Mouse (Mus musculus) MEL (cell line): Measurements from ENCODE around the gene Unc13a. TPM values are rescaled to one million over a fixed set of nuclear protein-coding genes. Genes with fewer than 3 reads are reported as not detected.

Experiments used
- DNase-seq: peaks from one replicate; pipeline ENCODE4 v3.0.0; 2011; ENCODE audit warnings: low read depth, low spot score
- H3K27ac ChIP-seq: 2 replicates; pipeline ENCODE4 v1.5.1; 2012; ENCODE audit warnings: low read depth, mild to moderate bottlenecking, control low read depth, low read length, moderate library complexity; ENCODE audit not compliant: control insufficient read depth
- H3K27me3 ChIP-seq, 2 experiments: fragments of 150-350 bp in 1 of 2; sonication (generic) in 1 of 2; 2 replicates each; pipeline ENCODE4 v1.6.1; 2012; ENCODE audit warnings: low read length in 2 of 2, mild to moderate bottlenecking in 2 of 2, improper control_type of control experiment in 1 of 2, moderate library complexity in 1 of 2; ENCODE audit not compliant: insufficient read depth in 2 of 2, control insufficient read depth in 1 of 2
- H3K36me3 ChIP-seq, 2 experiments: 2 replicates each; pipeline ENCODE4 v1.6.1; 2012 to 2014; ENCODE audit warnings: low read length in 2 of 2, improper control_type of control experiment in 1 of 2, inconsistent platforms in 1 of 2, mild to moderate bottlenecking in 1 of 2; ENCODE audit not compliant: insufficient read depth in 2 of 2, control insufficient read depth in 1 of 2
- H3K4me1 ChIP-seq, 2 experiments: fragments of 150-350 bp in 1 of 2; sonication (generic) in 1 of 2; 2 replicates each; pipeline ENCODE4 v1.6.1; 2012; ENCODE audit warnings: low read length in 2 of 2, improper control_type of control experiment in 1 of 2, mild to moderate bottlenecking in 1 of 2; ENCODE audit not compliant: insufficient read depth in 2 of 2, control insufficient read depth in 1 of 2
- H3K4me3 ChIP-seq, 2 experiments: fragments of 150-350 bp in 1 of 2; sonication (generic) in 1 of 2; 2 replicates each; pipeline ENCODE4 v1.5.1; 2012; ENCODE audit warnings: low read depth in 2 of 2, low read length in 2 of 2, mild to moderate bottlenecking in 2 of 2, moderate library complexity in 2 of 2, control low read depth in 1 of 2, improper control_type of control experiment in 1 of 2; ENCODE audit not compliant: control insufficient read depth in 1 of 2, insufficient read depth in 1 of 2
- H3K79me2 ChIP-seq: 2 replicates; pipeline ENCODE4 v1.6.1; 2012; ENCODE audit warnings: mild to moderate bottlenecking, low read length, moderate library complexity; ENCODE audit not compliant: control insufficient read depth, poor library complexity, insufficient read depth
- H3K9ac ChIP-seq: 2 replicates; pipeline ENCODE4 v1.6.1; 2012; ENCODE audit warnings: low read depth, mild to moderate bottlenecking, control low read depth, low read length, moderate library complexity; ENCODE audit not compliant: control insufficient read depth, poor library complexity, severe bottlenecking
- H3K9me3 ChIP-seq: fragments of 150-350 bp; sonication (generic); replicated peaks from 2 replicates; pipeline ENCODE4 v1.6.1; 2012; ENCODE audit warnings: mild to moderate bottlenecking, low read length, improper control_type of control experiment, moderate library complexity; ENCODE audit not compliant: insufficient read depth
- CHD1 ChIP-seq: IDR thresholded peaks from 2 replicates; pipeline ENCODE4 v1.6.1; 2012; ENCODE audit warnings: low read depth, mild to moderate bottlenecking, inconsistent platforms, low read length, improper control_type of control experiment
- ELF1 ChIP-seq: IDR thresholded peaks from 2 replicates; pipeline ENCODE4 v1.6.1; 2014; ENCODE audit warnings: low read depth, mild to moderate bottlenecking, inconsistent platforms, low read length, improper control_type of control experiment, moderate library complexity
- EP300 ChIP-seq, 2 experiments: IDR thresholded peaks; 2 replicates each; pipeline ENCODE4 v1.6.1; 2011; ENCODE audit warnings: improper control_type of control experiment in 2 of 2, low read length in 2 of 2, low read depth in 1 of 2, mild to moderate bottlenecking in 1 of 2
- ETS1 ChIP-seq: IDR thresholded peaks from 2 replicates; pipeline ENCODE4 v1.6.1; 2012; ENCODE audit warnings: low read depth, mild to moderate bottlenecking, inconsistent platforms, low read length, improper control_type of control experiment, moderate library complexity
- GABPA ChIP-seq: IDR thresholded peaks from 2 replicates; pipeline ENCODE4 v1.6.1; 2012; ENCODE audit warnings: low read depth, mild to moderate bottlenecking, inconsistent platforms, low read length, improper control_type of control experiment, moderate library complexity
- GATA1 ChIP-seq: IDR thresholded peaks from 2 replicates; pipeline ENCODE4 v1.6.1; 2011; ENCODE audit warnings: low read depth, low read length, improper control_type of control experiment
- HCFC1 ChIP-seq: IDR thresholded peaks from 2 replicates; pipeline ENCODE4 v1.6.1; 2012; ENCODE audit warnings: low read depth, mild to moderate bottlenecking, inconsistent platforms, low read length, improper control_type of control experiment, moderate library complexity
- KAT2A ChIP-seq: conservative IDR thresholded peaks from 2 replicates; pipeline ENCODE4 v1.6.1; 2012; ENCODE audit warnings: low read depth, low read length, improper control_type of control experiment, inconsistent platforms
- MAX ChIP-seq: IDR thresholded peaks from 2 replicates; pipeline ENCODE4 v1.6.1; 2011; ENCODE audit warnings: low read length, improper control_type of control experiment
- MAZ ChIP-seq: IDR thresholded peaks from 2 replicates; pipeline ENCODE4 v1.6.1; 2012; ENCODE audit warnings: low read depth, mild to moderate bottlenecking, inconsistent platforms, low read length, improper control_type of control experiment
- MEF2A ChIP-seq: IDR thresholded peaks from 2 replicates; pipeline ENCODE4 v1.6.1; 2014; ENCODE audit warnings: low read depth, mild to moderate bottlenecking, inconsistent platforms, low read length, improper control_type of control experiment; ENCODE audit not compliant: poor library complexity, insufficient replicate concordance, severe bottlenecking; ENCODE audit errors: extremely low read depth
- MXI1 ChIP-seq: IDR thresholded peaks from 2 replicates; pipeline ENCODE4 v1.6.1; 2011; ENCODE audit warnings: mild to moderate bottlenecking, low read depth, low read length, improper control_type of control experiment
- MYC ChIP-seq: IDR thresholded peaks from 2 replicates; pipeline ENCODE4 v1.6.1; 2011; ENCODE audit warnings: low read depth, mild to moderate bottlenecking, low read length, improper control_type of control experiment, moderate library complexity
- NRF1 ChIP-seq: IDR thresholded peaks from 2 replicates; pipeline ENCODE4 v1.6.1; 2014; ENCODE audit warnings: low read depth, mild to moderate bottlenecking, inconsistent platforms, low read length, improper control_type of control experiment, moderate library complexity; ENCODE audit not compliant: poor library complexity, insufficient read depth, severe bottlenecking
- POLR2A ChIP-seq, 2 experiments: IDR thresholded peaks; 2 replicates each; pipeline ENCODE4 v1.6.1; 2011 to 2012; ENCODE audit warnings: low read length in 2 of 2, mild to moderate bottlenecking in 2 of 2, control low read depth in 1 of 2, improper control_type of control experiment in 1 of 2, low read depth in 1 of 2, moderate library complexity in 1 of 2; ENCODE audit not compliant: control insufficient read depth in 1 of 2, insufficient read depth in 1 of 2, poor library complexity in 1 of 2
- POLR2AphosphoS2 ChIP-seq: IDR thresholded peaks from 2 replicates; pipeline ENCODE4 v1.6.1; 2011; ENCODE audit warnings: low read length, improper control_type of control experiment
- POLR2AphosphoS5 ChIP-seq: IDR thresholded peaks from 2 replicates; pipeline ENCODE4 v1.6.1; 2012; ENCODE audit warnings: low read depth, borderline replicate concordance, mild to moderate bottlenecking, inconsistent platforms, low read length, moderate library complexity, mixed read lengths
- RAD21 ChIP-seq: IDR thresholded peaks from 2 replicates; pipeline ENCODE4 v1.6.1; 2011; ENCODE audit warnings: mild to moderate bottlenecking, low read depth, low read length, improper control_type of control experiment
- SIN3A ChIP-seq: IDR thresholded peaks from 2 replicates; pipeline ENCODE4 v1.6.1; 2012; ENCODE audit warnings: low read length, improper control_type of control experiment, inconsistent platforms
- SMC3 ChIP-seq: IDR thresholded peaks from 2 replicates; pipeline ENCODE4 v1.6.1; 2011; ENCODE audit warnings: low read depth, low read length, improper control_type of control experiment
- TAL1 ChIP-seq: IDR thresholded peaks from 2 replicates; pipeline ENCODE4 v1.6.1; 2012; ENCODE audit warnings: mild to moderate bottlenecking, inconsistent platforms, low read length, moderate library complexity, mixed read lengths
- TBP ChIP-seq: IDR thresholded peaks from 2 replicates; pipeline ENCODE4 v1.8.0; 2011; ENCODE audit warnings: low read depth, low read length, improper control_type of control experiment
- TCF12 ChIP-seq: IDR thresholded peaks from 2 replicates; pipeline ENCODE4 v1.6.1; 2014; ENCODE audit warnings: low read depth, mild to moderate bottlenecking, inconsistent platforms, low read length, improper control_type of control experiment, moderate library complexity
- UBTF ChIP-seq: IDR thresholded peaks from 2 replicates; pipeline ENCODE4 v1.6.1; 2012; ENCODE audit warnings: low read depth, mild to moderate bottlenecking, inconsistent platforms, low read length, improper control_type of control experiment, moderate library complexity, borderline replicate concordance; ENCODE audit not compliant: insufficient read depth
- USF1 ChIP-seq: IDR thresholded peaks from 2 replicates; pipeline ENCODE4 v1.6.1; 2014; ENCODE audit warnings: low read depth, mild to moderate bottlenecking, inconsistent platforms, low read length, improper control_type of control experiment, moderate library complexity
- ZC3H11A ChIP-seq: IDR thresholded peaks from 2 replicates; pipeline ENCODE4 v1.6.1; 2012; ENCODE audit warnings: low read depth, mild to moderate bottlenecking, inconsistent platforms, low read length, improper control_type of control experiment
- ZKSCAN1 ChIP-seq: IDR thresholded peaks from 2 replicates; pipeline ENCODE4 v1.6.1; 2012; ENCODE audit warnings: low read depth, mild to moderate bottlenecking, inconsistent platforms, low read length, improper control_type of control experiment, moderate library complexity
- ZMIZ1 ChIP-seq: IDR thresholded peaks from 2 replicates; pipeline ENCODE4 v1.6.1; 2012; ENCODE audit warnings: low read depth, mild to moderate bottlenecking, inconsistent platforms, low read length, improper control_type of control experiment, moderate library complexity
- ZNF384 ChIP-seq: IDR thresholded peaks from 2 replicates; pipeline ENCODE4 v1.6.1; 2012; ENCODE audit warnings: low read depth, mild to moderate bottlenecking, inconsistent platforms, low read length, improper control_type of control experiment
- polyA plus RNA-seq, 2 experiments: library from polyadenylated mRNA; stranded (reverse) in 1 of 2; unstranded in 1 of 2; fragments of >175 nt in 1 of 2; fragments of >200 nt in 1 of 2; gene quantifications; 2 replicates each; pipeline versions ENCODE4 v1.2.1 to v1.2.4; 2012; ENCODE audit warnings: low replicate concordance in 2 of 2, low read depth in 1 of 2; ENCODE audit not compliant: insufficient read length in 2 of 2, insufficient read depth in 1 of 2, missing spikeins in 1 of 2
- total RNA-seq: library from RNA; depleted of rRNA; stranded (reverse); fragments of 300-350 nt; gene quantifications from 2 replicates; pipeline ENCODE4 v1.2.3, GENCODE M21; 2012

Unc13a gene
- total and polyA plus RNA-seq, 3 experiments = 0.81 to 3.6 TPM; not detected in 1

GRCm38 (mm10) chr8:71676020-71676741, 4.6 kb upstream of the Unc13a start, which contains the start of gene Jak3 (continued):
- TF ChIP-seq USF1 (peak; percentile 29; the same call in 1 of the 2 replicates), GATA1 (no peak), ZMIZ1 (peak; percentile 55; the same call in 1 of the 2 replicates), MAX (0 out of 2 replicates have a peak, but pooled peaks have one; percentile 40), SIN3A (peak; percentile 68), MYC (no peak), TCF12 (peak; percentile 37; the same call in 1 of the 2 replicates), TAL1 (no peak), POLR2AphosphoS2 (0 out of 2 replicates have a peak, but pooled peaks have one; percentile 32), MXI1 (no peak), ETS1 (no peak), CHD1 (no peak), UBTF (no peak), SMC3 (no peak), MEF2A (no peak), KAT2A (no peak), ELF1 (0 out of 2 replicates have a peak, but pooled peaks have one; percentile 9), GABPA (no peak), MAZ (0 out of 2 replicates have a peak, but pooled peaks have one; percentile 71), ZC3H11A (no peak), RAD21 (no peak), HCFC1 (peak; percentile 50; the same call in 1 of the 2 replicates), POLR2AphosphoS5 (no peak)

DNA sequence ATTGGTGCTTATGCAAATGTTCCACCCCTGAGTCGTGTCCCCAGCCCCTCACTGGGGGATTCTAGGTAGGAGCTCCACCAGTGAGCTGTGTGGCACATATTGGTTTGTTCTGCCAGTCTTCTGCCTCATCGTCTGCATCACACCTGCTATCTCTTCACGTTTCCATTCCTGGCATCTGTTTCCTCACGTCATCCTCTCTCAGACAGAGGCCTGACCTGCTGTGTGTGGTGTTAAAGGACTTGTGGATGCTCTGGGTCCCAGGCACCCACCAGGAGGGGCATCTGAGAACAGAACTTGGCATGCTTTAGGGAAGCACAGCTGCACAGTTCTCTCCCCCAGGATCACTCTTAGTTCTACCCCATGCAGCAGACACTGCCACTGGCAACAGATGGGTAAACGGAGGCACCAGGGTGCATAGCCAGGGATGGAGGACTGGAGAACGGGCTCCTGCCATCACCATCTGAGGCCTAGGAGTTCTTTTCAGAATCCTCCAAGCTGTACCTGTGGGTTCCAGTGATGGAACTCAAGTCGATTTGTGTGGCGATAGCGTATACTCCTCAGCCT, 4.0 kb upstream of the Unc13a start:
- TF ChIP-seq TCF12 (no peak), ELF1 (no peak), EP300 (IDR thresholded peaks at IDR 0.05; ENCODE audit: low read depth in 1 of 2, low read length in 2 of 2) (no peak), ZC3H11A (no peak), MEF2A (no peak), POLR2A (IDR thresholded peaks at IDR 0.05; ENCODE audit: control insufficient read depth in 1 of 2, insufficient read depth in 1 of 2, low read depth in 1 of 2, low read length in 2 of 2, poor library complexity in 1 of 2) (no peak), MAX (no peak), HCFC1 (no peak), ZNF384 (no peak), TBP (no peak), MYC (no peak), NRF1 (no peak), ZKSCAN1 (no peak)
- no peak for DNase-seq
- Histone ChIP-seq H3K79me2 (peaks cover 1% of the 10 kb centered on the region; the same call in 1 of the 2 replicates), H3K36me3 (peaks cover 0 to 4% of the 10 kb centered on the region in 2 experiments; a peak in 1 of 4 replicates), H3K4me1 (peaks cover 2 to 13% of the 10 kb centered on the region in 2 experiments; a peak in 2 of 4 replicates), H3K9ac (peak overlapping the region; percentile 96), H3K4me3 (peak overlapping the region; percentile 68 to 85), H3K9me3 (no peaks in the 10 kb centered on the region), H3K27me3 (no peaks in the 10 kb centered on the region), H3K27ac (no peak overlapping the region)
